Mouse (Mus musculus) large intestine, adult 2 months (tissue): Measurements from ENCODE around the gene Evl. TPM values are rescaled to one million over a fixed set of nuclear protein-coding genes. Genes with fewer than 3 reads are reported as not detected.
"Not testable (repeated sequence)": the region's sequence is repeated elsewhere in the genome, so short reads cannot be mapped to it uniquely, and the experiment has no call there.

Experiments
- DNase-seq: peaks from one replicate; pipeline ENCODE4 v3.0.0-alpha.2; 2012; ENCODE audit warnings: low read depth, low spot score
- WGBS: fragments of 180-500 bp; shearing (Covaris S2); methylation state at CpG from one replicate; pipeline ENCODE4 v1.1.7; 2018; 5-methylcytosine and 5-hydroxymethylcytosine counted together
- polyA plus RNA-seq: library from polyadenylated mRNA; depleted of rRNA; stranded (reverse); fragments of >200 nt; gene quantifications from 2 replicates; pipeline ENCODE4 v1.2.3, GENCODE M21; 2012

Evl gene
- polyA plus RNA-seq, 1 experiment = 26.9 TPM

GRCm38 (mm10) chr12:108686926-108687325 is 132.4 kb downstream of the Evl start:
- WGBS = 29% methylated on average over 6 of the region's 6 CpGs
- no peak for DNase-seq

- WGBS = 32% methylated on average over 9 of the region's 9 CpGs
- DNase-seq = no peak
Measured at GRCm38 (mm10) chr12:108689167-108689566, 134.6 kb downstream of the Evl start.

GRCm38 (mm10) chr12:108690529-108690928 is 136.0 kb downstream of the Evl start:
- 26% methylated on average over 9 of the region's 9 CpGs for WGBS
- DNase-seq = no peak

- WGBS = 14% methylated on average over 2 of the region's 2 CpGs
- DNase-seq = no peak
Measured at GRCm38 (mm10) chr12:108693592-108693991, 139.1 kb downstream of the Evl start.

- whole genome bisulfite sequencing = 54% methylated on average over 1 of the region's 1 CpGs
- no peak for DNase-seq
Measured at GRCm38 (mm10) chr12:108694223-108694622, 139.7 kb downstream of the Evl start.

GRCm38 (mm10) chr12:108698697-108699471 is 144.4 kb downstream of the Evl start:
- WGBS = 27% methylated on average over 11 of the region's 11 CpGs
- DNase-seq = no peak

GRCm38 (mm10) chr12:108699576-108699975 is 145.1 kb downstream of the Evl start:
- 35% methylated on average over 10 of the region's 10 CpGs for WGBS
- DNase-seq = no peak

GRCm38 (mm10) chr12:108700037-108700436 is 145.5 kb downstream of the Evl start:
- no peak for DNase-seq
- WGBS = 17% methylated on average over 5 of the region's 5 CpGs

- 11% methylated on average over 2 of the region's 2 CpGs for WGBS
- DNase-seq = no peak
Measured at GRCm38 (mm10) chr12:108701221-108701620, 146.7 kb downstream of the Evl start.

GRCm38 (mm10) chr12:108702185-108702584 is 147.7 kb downstream of the Evl start, which contains the start of gene Degs2:
Gene Degs2 (minus strand): TSS chr12:108702315.
- WGBS = under 1% methylated on average over 32 of the region's 32 CpGs
- no peak for DNase-seq

- no peak for DNase-seq
- WGBS = 80% methylated on average over 6 of the region's 6 CpGs
Measured at GRCm38 (mm10) chr12:108705486-108705885, 151.0 kb downstream of the Evl start.

GRCm38 (mm10) chr12:108706129-108706528 is 151.6 kb downstream of the Evl start:
- DNase-seq = no peak
- 36% methylated on average over 7 of the region's 7 CpGs for WGBS

- no peak for DNase-seq
- WGBS = 40% methylated on average over 6 of the region's 6 CpGs
Measured at GRCm38 (mm10) chr12:108709386-108709785, 154.9 kb downstream of the Evl start.

GRCm38 (mm10) chr12:108709964-108710765 is 155.6 kb downstream of the Evl start:
- DNase-seq = no peak
- 54% methylated on average over 6 of the region's 6 CpGs for WGBS

- DNase-seq = no peak
- WGBS = 30% methylated on average over 9 of the region's 9 CpGs
Measured at GRCm38 (mm10) chr12:108710861-108711615, 156.5 kb downstream of the Evl start.

- 45% methylated on average over 4 of the region's 4 CpGs for WGBS
Measured at GRCm38 (mm10) chr12:108712481-108712880, 158.0 kb downstream of the Evl start.

GRCm38 (mm10) chr12:108713972-108714371 is 159.5 kb downstream of the Evl start:
- 95% methylated on average over 14 of the region's 14 CpGs for WGBS
- not testable (repeated sequence) for DNase-seq

More at GRCm38 (mm10) chr12:108712481-108712880, 158.0 kb downstream of the Evl start:
- no peak for DNase-seq

GRCm38 (mm10) chr12:108715854-108716253 is 161.3 kb downstream of the Evl start:
- 75% methylated on average over 5 of the region's 5 CpGs for WGBS
- no peak for DNase-seq

GRCm38 (mm10) chr12:108718485-108718884 is 164.0 kb downstream of the Evl start:
- 55% methylated on average over 3 of the region's 3 CpGs for WGBS
- no peak for DNase-seq

GRCm38 (mm10) chr12:108722464-108722863 is 167.9 kb downstream of the Evl start:
- DNase-seq = no peak
- 93% methylated on average over 4 of the region's 4 CpGs for WGBS
